Mouse (Mus musculus) midbrain, embryonic 11.5 days (tissue): ENCODE data around the gene Msh2. TPM values are rescaled to one million over a fixed set of nuclear protein-coding genes. Genes with fewer than 3 reads are reported as not detected.

Source experiments
- ATAC-seq: fragments of 200-750 bp; cut with Nextera tagmentation; 2 replicates; pipeline ENCODE4 v1.8.0; 2017; ENCODE audit warnings: moderate TSS enrichment, moderate library complexity; ENCODE audit not compliant: low FRiP score
- DNase-seq: peaks from one replicate; pipeline ENCODE4 v3.0.0; 2015; ENCODE audit warnings: low spot score; ENCODE audit errors: missing footprints
- H3K27ac ChIP-seq: fragments of 300-500 bp; sonication (generic); 2 replicates; pipeline ENCODE4 v1.5.1; 2014; ENCODE audit warnings: low read depth, low read length
- H3K27me3 ChIP-seq: fragments of 300-500 bp; sonication (generic); 2 replicates; pipeline ENCODE4 v1.6.1; 2014; ENCODE audit warnings: mild to moderate bottlenecking, low read length, moderate library complexity, mixed read lengths; ENCODE audit not compliant: control insufficient read depth, insufficient read depth
- H3K36me3 ChIP-seq: fragments of 300-500 bp; sonication (generic); 2 replicates; pipeline ENCODE4 v1.6.1; 2014; ENCODE audit warnings: mild to moderate bottlenecking, low read length, moderate library complexity, mixed read lengths; ENCODE audit not compliant: control insufficient read depth, insufficient read depth
- H3K4me1 ChIP-seq: fragments of 300-500 bp; sonication (generic); 2 replicates; pipeline ENCODE4 v1.6.1; 2014; ENCODE audit warnings: low read length; ENCODE audit not compliant: control insufficient read depth, insufficient read depth
- H3K4me2 ChIP-seq: fragments of 300-500 bp; sonication (generic); 2 replicates; pipeline ENCODE4 v1.6.1; 2014; ENCODE audit warnings: mild to moderate bottlenecking, moderate library complexity
- H3K4me3 ChIP-seq: fragments of 300-500 bp; sonication (generic); 2 replicates; pipeline ENCODE4 v1.5.1; 2014; ENCODE audit warnings: low read depth, low read length
- H3K9ac ChIP-seq: fragments of 300-500 bp; sonication (generic); 2 replicates; pipeline ENCODE4 v1.6.1; 2014; ENCODE audit warnings: low read length
- H3K9me3 ChIP-seq: fragments of 300-500 bp; sonication (generic); 2 replicates; pipeline ENCODE4 v1.6.1; 2016; ENCODE audit warnings: low read length; ENCODE audit not compliant: control insufficient read depth
- WGBS: fragments of 180-500 bp; shearing (Covaris S2); extraction: QIAGEN DNeasy Blood & Tissue Kit; methylation state at CpG from one replicate; pipeline ENCODE4 v1.1.7; 2014; 5-methylcytosine and 5-hydroxymethylcytosine counted together
- polyA plus RNA-seq: library from polyadenylated mRNA; unstranded; fragments of >200 nt; fragmentation: Nextera tagmentation; extraction: Ambion mirVana; gene quantifications from 2 replicates; pipeline ENCODE4 v1.2.1, GENCODE M21; 2014

Gene Msh2
- polyA plus RNA-seq, result 93.4 and 99.5 TPM in 2 replicates

- Histone ChIP-seq H3K4me3 (peak within 1 kb of the TSS; percentile 89), H3K9ac (peak within 1 kb of the TSS; percentile 92), H3K9me3 (no peaks in the 10 kb centered on the region), H3K27ac (peak within 1 kb of the TSS; percentile 69), H3K36me3 (no peaks in the 10 kb centered on the region), H3K4me2 (peak within 1 kb of the TSS; percentile 71), H3K27me3 (no peaks in the 10 kb centered on the region), H3K4me1 (peaks cover 10% of the 10 kb centered on the region; the same call in 1 of the 2 replicates)
- ATAC-seq (peak; percentile 99), DNase-seq (peak; percentile 99)
- under 1% methylated on average over 44 of the region's 44 CpGs for WGBS
Observed at GRCm38 (mm10) chr17:87671890-87672660, at the start of gene Msh2. Gene Msh2 (plus strand): TSS chr17:87672330.

DNA sequence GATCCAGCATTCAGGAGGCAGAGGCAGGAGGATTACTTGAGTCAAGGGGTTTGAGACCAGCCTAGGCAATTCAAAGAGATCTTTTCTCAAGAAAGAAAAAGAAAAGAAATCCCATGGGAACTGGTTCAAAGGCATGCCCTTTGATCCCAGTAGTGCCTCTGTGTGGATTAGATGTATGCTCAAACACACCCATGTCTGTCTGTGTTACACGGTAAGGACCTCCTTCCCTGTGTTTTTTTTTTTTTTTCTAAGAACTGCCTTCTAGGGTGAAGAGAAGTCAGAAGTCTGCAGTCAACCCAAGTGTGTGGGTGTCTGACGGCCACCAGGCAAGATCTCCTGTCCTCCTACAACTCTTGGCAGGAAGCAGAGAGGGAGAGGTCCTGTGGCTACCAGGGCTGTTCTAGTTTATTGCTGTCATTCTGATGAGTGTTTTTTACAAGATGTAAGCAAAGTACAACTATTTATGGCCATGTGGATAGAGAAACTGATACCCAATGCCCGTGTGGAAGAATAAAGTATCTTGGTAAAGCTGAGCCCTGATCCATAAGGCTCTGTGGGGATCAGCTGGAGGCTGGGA is 46.5 kb upstream of the Msh2 start:
- H3K27ac ChIP-seq, result no peak overlapping the region
- H3K4me2 ChIP-seq, result no peak overlapping the region
- WGBS, result 78% methylated on average over 3 of the region's 3 CpGs
- no peaks in the 10 kb centered on the region for H3K4me1 ChIP-seq
- H3K27me3 ChIP-seq, result no peaks in the 10 kb centered on the region
- no peaks in the 10 kb centered on the region for H3K9me3 ChIP-seq
- no peaks in the 10 kb centered on the region for H3K36me3 ChIP-seq
- DNase-seq, result no peak
- no peak for ATAC-seq
- H3K9ac ChIP-seq, result no peak overlapping the region
- no peak overlapping the region for H3K4me3 ChIP-seq

- ATAC-seq (no peak), DNase-seq (no peak)
- no peaks in the 10 kb centered on the region for H3K9me3 ChIP-seq
- H3K27ac ChIP-seq, result no peak overlapping the region
- whole genome bisulfite sequencing, result 91% methylated on average over 5 of the region's 5 CpGs
- H3K36me3 ChIP-seq, result no peaks in the 10 kb centered on the region
- no peak overlapping the region for H3K9ac ChIP-seq
- no peak overlapping the region for H3K4me2 ChIP-seq
- H3K4me1 ChIP-seq, result no peaks in the 10 kb centered on the region
- H3K27me3 ChIP-seq, result no peaks in the 10 kb centered on the region
- no peak overlapping the region for H3K4me3 ChIP-seq
Observed at GRCm38 (mm10) chr17:87628144-87628543, 44.0 kb upstream of the Msh2 start.

DNA sequence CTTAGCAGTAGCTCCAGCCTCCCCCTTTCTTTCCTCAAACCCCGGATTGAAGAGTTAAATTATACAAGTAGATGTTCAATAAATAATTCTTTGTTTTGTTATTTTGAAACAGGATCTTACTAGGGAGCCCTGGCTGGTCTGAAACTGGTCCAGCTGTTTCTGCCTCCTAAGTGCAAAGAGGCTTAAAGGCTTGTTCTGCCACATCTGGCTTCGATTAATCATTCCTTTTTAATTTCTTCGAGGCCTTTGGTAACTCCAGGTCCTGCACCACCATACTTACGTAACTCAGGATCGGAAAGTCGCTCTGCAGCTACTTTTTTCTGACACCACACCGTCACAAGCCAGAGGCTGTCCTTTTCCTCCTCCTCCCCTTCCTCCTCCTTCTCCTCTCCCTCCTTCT is 43.4 kb upstream of the Msh2 start:
- WGBS, result 82% methylated on average over 7 of the region's 7 CpGs
- no peak for DNase-seq
- Histone ChIP-seq H3K4me3 (no peak overlapping the region), H3K27me3 (no peaks in the 10 kb centered on the region), H3K36me3 (no peaks in the 10 kb centered on the region), H3K9me3 (no peaks in the 10 kb centered on the region), H3K4me2 (no peak overlapping the region), H3K4me1 (no peaks in the 10 kb centered on the region), H3K9ac (no peak overlapping the region), H3K27ac (no peak overlapping the region)
- ATAC-seq, result no peak

DNA sequence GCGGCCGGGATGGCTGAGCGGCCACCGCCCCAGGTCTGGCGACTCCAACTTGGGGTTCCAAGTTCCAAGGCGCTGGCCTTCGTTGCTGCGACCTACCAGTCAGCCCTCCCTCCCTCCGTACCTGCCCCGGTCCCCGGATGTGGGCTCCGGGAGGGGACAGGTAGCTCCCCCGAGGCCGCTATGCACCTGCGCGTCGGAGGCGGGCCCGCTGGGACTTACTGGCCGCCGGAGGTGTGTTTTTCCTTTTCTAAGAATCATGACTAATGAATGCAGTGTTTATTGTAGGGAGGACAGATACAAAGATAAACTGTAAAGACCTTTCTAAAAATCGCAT is 35.1 kb upstream of the Msh2 start:
- Histone ChIP-seq H3K27me3 (peaks cover 34% of the 10 kb centered on the region), H3K27ac (no peak overlapping the region), H3K9me3 (no peaks in the 10 kb centered on the region), H3K4me2 (peak overlapping the region; percentile 57), H3K36me3 (no peaks in the 10 kb centered on the region), H3K4me1 (no peaks in the 10 kb centered on the region), H3K4me3 (peak overlapping the region; percentile 52), H3K9ac (peak overlapping the region; percentile 51)
- DNase-seq (no peak), ATAC-seq (no peak)
- 2% methylated on average over 22 of the region's 22 CpGs for WGBS

DNA sequence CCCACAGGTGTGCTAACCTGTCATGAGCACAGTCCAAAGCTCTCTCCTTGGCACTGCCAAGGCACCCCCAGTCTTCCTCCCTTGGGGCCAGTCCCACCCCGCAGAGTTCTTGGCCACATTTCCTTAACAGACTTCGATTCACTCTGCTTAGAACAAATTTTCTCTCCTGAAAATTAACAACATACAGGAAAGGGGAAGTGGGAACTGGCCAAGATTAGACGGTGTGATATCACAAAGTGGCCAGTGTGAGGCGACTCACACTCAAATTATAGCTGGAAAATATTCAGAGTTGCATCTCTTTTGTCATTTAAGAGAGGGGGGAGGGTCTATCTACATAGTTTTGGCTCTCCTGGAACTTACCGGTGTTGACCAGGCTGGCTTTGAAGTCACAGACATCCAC is 32.9 kb upstream of the Msh2 start:
- Histone ChIP-seq H3K4me3 (no peak overlapping the region), H3K36me3 (no peaks in the 10 kb centered on the region)

DNA sequence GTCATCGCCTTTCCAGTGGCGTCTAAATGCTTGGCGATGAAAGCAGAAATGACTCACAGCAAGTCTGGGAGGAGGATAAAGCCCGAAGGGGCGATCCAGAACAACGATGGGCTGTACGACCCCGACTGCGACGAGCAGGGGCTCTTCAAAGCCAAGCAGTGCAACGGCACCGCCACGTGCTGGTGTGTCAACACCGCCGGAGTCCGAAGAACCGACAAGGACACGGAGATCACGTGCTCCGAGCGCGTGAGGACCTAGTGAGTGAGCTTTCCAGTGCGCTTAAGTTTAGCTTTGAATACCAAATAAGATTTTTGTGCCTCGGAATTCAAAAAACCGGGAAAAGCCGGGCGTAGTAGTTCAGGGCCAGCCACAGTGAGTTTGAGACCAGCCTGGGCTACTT is 31.9 kb upstream of the Msh2 start:
- ATAC-seq (no peak), DNase-seq (no peak)
- no peak overlapping the region for H3K4me2 ChIP-seq
- no peak overlapping the region for H3K27ac ChIP-seq
- H3K27me3 ChIP-seq, result peaks cover 30% of the 10 kb centered on the region
- H3K9me3 ChIP-seq, result no peaks in the 10 kb centered on the region
- H3K4me1 ChIP-seq, result no peaks in the 10 kb centered on the region
- WGBS, result 96% methylated on average over 27 of the region's 27 CpGs
- H3K4me3 ChIP-seq, result no peak overlapping the region
- no peak overlapping the region for H3K9ac ChIP-seq
- no peaks in the 10 kb centered on the region for H3K36me3 ChIP-seq

More for the DNA sequence above, 32.9 kb upstream of the Msh2 start:
- DNase-seq (no peak), ATAC-seq (no peak)
- H3K4me2 ChIP-seq, result no peak overlapping the region
- H3K27ac ChIP-seq, result no peak overlapping the region
- H3K27me3 ChIP-seq, result peaks cover 34% of the 10 kb centered on the region
- no peaks in the 10 kb centered on the region for H3K4me1 ChIP-seq
- no peak overlapping the region for H3K9ac ChIP-seq
- no peaks in the 10 kb centered on the region for H3K9me3 ChIP-seq
- WGBS, result 81% methylated on average over 5 of the region's 5 CpGs

DNA sequence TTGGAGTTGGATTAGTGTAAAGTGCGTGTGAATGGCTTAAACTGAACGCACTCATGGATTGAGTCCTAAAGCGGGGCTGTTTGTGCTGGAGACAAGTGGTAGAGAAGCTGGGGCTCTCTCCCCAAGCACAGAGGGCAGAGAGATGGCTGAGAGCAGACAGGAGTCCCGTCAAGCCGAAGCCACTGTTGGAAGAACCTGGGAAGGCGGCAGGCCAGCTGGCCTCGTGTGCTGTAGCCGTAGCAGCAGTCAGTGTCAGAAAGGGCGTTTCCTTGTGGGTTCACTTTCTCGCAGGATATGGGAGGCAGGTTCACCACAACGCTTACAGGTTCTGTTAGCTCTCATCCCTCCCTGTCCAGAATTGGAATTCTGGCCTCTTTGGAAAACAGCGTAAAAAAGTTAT is 31.1 kb upstream of the Msh2 start:
- ATAC-seq (no peak), DNase-seq (no peak)
- Histone ChIP-seq H3K4me2 (no peak overlapping the region), H3K27me3 (peaks cover 23% of the 10 kb centered on the region), H3K9ac (no peak overlapping the region), H3K27ac (no peak overlapping the region), H3K4me1 (no peaks in the 10 kb centered on the region), H3K4me3 (no peak overlapping the region), H3K36me3 (no peaks in the 10 kb centered on the region), H3K9me3 (no peaks in the 10 kb centered on the region)
- 91% methylated on average over 12 of the region's 12 CpGs for WGBS

DNA sequence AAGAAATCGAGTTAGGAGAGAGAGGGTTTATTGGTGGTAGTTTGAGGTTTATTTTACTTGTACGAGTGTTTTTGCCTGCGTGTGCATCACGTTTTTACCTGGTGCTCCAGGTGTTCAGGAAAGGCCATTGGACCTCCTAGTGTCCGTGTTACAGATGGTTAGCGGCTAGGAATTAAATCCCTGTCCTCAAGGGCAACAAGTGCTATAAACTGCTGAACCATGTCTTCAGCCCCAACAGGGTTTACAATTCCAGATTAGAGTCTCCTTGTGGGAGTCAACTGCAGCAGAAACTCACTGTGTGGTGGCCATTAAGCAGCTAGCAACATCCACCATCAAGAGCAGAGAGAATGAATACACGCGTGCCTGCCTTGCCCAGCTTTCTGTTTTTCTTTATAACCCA is 29.4 kb upstream of the Msh2 start:
- DNase-seq (no peak), ATAC-seq (no peak)
- Histone ChIP-seq H3K9ac (no peak overlapping the region), H3K4me1 (no peaks in the 10 kb centered on the region), H3K27ac (no peak overlapping the region), H3K27me3 (peaks cover 6% of the 10 kb centered on the region), H3K36me3 (no peaks in the 10 kb centered on the region), H3K4me3 (no peak overlapping the region), H3K9me3 (no peaks in the 10 kb centered on the region), H3K4me2 (no peak overlapping the region)
- 92% methylated on average over 8 of the region's 8 CpGs for WGBS
